Mouse (Mus musculus) erythroblast, embryonic 14.5 days (primary cell): Measurements from ENCODE around the gene Gm36028.

ENCODE experiments used
- GATA1 ChIP-seq: IDR thresholded peaks from 2 replicates; pipeline ENCODE4 v1.6.1; 2012; ENCODE audit warnings: low read length, inconsistent platforms, mixed read lengths
- TAL1 ChIP-seq: IDR thresholded peaks from 3 replicates; pipeline ENCODE4 v1.6.1; 2012; ENCODE audit warnings: low read length, inconsistent platforms, mixed read lengths

DNA sequence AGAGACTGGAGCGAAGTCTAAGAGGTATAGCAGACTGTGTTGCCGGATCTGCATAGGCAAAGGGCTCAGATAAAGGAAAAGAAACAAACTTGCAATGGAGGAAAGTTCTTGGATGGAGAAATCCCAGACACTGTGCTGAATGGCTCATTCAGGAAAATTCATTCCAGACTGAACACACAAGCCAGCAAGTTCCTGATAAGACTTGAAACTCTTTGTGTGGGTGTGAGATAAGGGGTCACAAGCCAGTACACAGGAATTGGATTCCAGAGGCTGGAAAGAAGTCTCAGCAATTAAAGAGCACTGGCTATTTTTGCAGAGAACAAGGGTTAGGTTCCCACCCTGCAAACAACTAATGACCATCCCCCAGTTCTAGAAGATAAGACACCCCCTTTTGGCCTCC is 33.0 kb upstream of the Gm36028 start:
- TF ChIP-seq GATA1 (no peak), TAL1 (no peak)
